Mouse (Mus musculus) granulocyte monocyte progenitor cell, adult 5-6 weeks (primary cell): ENCODE measurements at regions not wholly inside any gene's neighbourhood (a gene's known extent, or its start where the extent isn't known, plus 50 kb on each side); places are given as distances from the start of the nearest gene placed in this dataset.

Experiments used
- ATAC-seq: replicated peaks from 2 replicates; pipeline ENCODE4 v1.8.0; 2016; ENCODE audit warnings: mild to moderate bottlenecking, moderate TSS enrichment, inconsistent platforms; ENCODE audit not compliant: poor library complexity, severe bottlenecking

- no peak for ATAC-seq
Observed at GRCm38 (mm10) chr4:54406151-54406550, 538.7 kb upstream of the Zfp462 start.

DNA sequence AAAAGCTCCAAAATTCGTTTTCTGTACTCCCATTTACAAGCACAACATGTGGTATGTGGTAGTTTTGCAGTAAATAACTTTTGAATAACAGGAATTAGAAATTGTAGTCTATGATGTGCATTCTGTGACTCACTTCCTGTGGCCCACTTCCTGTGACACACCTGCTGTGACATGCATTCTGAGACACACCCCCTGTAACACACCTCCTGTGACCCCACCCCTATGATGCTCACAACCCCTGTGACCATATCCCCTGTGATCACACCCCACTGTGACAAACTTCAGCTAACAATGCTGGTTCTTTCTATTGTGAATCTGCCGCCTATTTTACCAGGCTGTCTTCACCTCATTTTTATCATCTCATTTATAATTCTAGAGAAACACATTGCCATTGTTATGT lies 536.9 kb upstream of the Zfp462 start:
- ATAC-seq = no peak

DNA sequence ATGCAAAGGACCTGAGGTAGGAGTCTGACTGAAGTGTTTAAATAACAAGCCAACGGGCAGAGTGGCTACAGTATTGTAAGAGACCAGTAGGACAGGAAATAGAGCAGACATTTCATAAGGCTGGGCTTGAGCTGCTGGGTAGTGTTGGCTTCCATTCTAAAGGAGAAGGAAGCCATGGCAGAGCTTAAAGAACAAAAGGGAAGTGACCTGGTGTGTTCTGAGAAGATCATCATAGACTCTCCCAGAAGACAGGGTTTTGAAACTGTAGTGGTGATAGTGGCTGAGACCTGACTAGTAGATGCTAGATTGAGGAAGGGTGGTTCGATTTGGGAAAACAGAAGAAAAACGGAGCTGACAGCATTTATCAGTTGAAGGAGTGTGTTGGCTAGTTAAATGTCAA lies 514.1 kb upstream of the Zfp462 start:
- ATAC-seq = peak; percentile 79

DNA sequence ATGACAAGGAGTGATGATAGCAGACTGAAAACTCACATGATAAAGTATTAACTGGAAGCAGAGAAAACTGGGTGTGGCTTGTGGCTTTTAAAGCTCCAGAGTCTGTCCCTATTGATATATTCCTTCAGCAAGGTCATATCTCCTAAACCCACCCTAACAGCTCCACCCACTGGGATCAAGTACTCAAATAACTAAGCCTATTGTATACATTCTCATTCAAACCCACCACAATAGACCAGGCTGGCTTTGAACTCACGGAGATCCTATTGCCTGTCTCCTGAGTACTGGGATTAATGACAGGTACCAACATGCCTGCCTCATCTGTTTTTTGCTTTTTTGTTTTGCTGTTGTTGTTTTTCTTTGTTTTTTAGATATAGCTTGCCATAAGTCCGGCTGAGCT lies 484.3 kb upstream of the Zfp462 start:
- ATAC-seq = no peak

GRCm38 (mm10) chr4:54469176-54469575 lies 475.7 kb upstream of the Zfp462 start:
- ATAC-seq = no peak

GRCm38 (mm10) chr4:54470022-54471008 lies 474.5 kb upstream of the Zfp462 start:
- peak; percentile 27; the same call in 1 of the 2 replicates for ATAC-seq

DNA sequence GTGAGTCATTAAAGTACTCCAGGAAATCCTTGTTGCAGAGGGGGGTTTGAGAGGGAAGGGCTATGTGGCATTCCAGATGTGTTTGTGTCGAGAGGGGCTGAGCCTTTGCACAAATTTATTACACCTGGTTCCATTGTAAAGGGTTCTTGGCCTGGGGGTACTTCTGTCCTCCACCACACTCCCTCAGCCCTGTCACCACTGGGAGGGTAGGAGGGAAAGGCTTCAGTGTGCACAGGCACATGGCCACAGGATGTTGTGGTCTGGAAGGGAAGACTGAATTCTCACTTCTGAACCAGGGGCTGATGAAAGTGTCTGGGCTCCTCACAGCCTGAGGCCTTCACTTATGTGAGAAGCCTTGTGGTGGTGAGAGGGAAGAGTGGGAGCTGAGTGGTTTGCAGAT lies 473.8 kb upstream of the Zfp462 start:
- ATAC-seq = peak; percentile 58

DNA sequence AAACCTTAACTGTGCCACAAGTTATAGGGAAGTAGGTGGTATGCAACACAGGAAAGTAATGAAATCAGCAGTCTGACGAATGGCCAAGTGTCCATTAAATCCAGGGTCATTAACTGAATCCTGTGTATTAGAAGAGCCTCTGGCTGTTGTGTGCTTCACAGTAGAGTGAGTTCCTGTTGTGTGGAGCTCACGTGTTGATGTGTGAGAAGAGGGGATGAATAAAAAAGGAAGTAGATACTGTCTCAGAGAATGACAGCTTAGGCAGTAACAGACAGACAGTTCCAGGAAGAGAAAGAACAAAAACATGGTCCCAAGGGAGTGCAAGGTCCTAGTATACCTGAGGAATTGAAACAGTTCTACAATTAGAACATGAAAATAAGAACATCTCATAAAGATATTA lies 463.1 kb upstream of the Zfp462 start:
- peak; percentile 94 for ATAC-seq

- no peak for ATAC-seq
Observed at GRCm38 (mm10) chr4:54493074-54493473, 451.8 kb upstream of the Zfp462 start.

GRCm38 (mm10) chr4:54497312-54497994 lies 447.4 kb upstream of the Zfp462 start:
- ATAC-seq = peak; percentile 71

- peak; percentile 97 for ATAC-seq
Observed at GRCm38 (mm10) chr4:54515934-54516333, 428.9 kb upstream of the Zfp462 start.

DNA sequence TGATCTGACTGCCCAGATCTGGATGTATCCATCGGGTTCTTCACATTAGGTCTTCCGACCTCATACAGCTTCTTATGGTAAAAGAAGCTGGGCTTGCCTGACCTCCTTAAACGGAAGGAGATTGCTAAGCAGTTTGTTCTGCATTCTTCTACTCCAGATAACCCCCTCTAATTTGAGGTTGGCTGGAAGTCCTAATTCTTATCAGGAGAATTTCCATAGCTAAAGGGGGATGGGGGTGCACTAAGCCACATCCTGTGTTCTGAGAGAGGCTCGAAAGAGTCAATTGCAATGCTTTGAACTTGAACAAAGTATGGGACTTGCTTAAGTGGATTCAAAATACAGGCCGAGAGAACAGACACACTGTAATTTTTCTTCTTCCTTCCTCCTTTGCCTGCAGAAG lies 421.6 kb upstream of the Zfp462 start:
- ATAC-seq = peak; percentile 10

DNA sequence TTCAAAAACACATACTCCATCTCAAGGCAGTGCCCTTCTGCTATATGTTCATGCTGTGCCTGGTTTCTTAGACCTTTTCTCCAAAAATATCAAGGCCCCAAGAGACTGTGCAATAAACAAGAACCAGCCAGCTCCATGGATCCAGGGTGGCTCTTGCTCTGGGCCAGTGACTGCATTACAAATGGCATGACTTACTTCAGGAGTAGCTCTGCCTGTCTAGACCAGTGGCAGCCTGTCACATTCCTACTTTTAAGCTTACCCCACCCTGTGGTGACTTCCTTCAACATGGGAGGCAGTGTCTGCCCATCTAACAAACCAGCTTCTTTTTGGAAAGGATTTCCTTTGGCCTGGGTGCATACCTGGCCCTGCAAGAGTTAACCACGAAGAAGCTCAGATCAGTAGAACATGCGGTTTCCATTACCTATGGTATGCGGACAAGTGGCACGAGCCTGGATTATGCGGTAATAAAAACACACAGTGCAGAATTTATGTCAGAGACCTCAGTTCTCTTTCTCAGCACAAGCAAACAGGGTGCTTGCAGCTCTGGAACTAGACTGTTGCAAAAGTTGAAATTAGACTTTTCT lies 418.8 kb upstream of the Zfp462 start:
- no peak for ATAC-seq

- ATAC-seq = peak; percentile 96
Observed at GRCm38 (mm10) chr4:54527660-54528059, 417.2 kb upstream of the Zfp462 start.

- no peak for ATAC-seq
Observed at GRCm38 (mm10) chr4:54531739-54532138, 413.1 kb upstream of the Zfp462 start.

- ATAC-seq = no peak
Observed at GRCm38 (mm10) chr4:54533846-54534245, 411.0 kb upstream of the Zfp462 start.

GRCm38 (mm10) chr4:54552864-54553618 lies 391.8 kb upstream of the Zfp462 start:
- ATAC-seq = peak; percentile 82

GRCm38 (mm10) chr4:54563075-54563474 lies 381.8 kb upstream of the Zfp462 start:
- no peak for ATAC-seq

DNA sequence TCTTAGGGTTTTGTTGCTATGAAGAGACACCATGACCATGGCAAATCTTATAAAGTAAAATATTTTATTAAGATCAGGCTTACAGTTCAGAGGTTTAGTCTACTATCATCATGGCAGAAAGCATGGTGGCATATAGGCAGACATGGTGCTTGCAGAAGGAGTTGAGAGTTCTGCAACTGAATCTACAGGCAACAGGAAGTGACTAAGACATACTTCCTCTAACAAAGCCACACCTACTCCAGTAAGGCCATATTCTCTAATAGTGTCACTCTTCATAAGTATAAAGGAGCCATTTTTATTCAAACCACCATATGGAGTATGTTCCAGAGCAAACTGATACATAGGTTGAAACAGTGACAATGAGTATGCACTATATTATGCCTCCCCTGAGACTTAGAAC lies 371.7 kb upstream of the Zfp462 start:
- ATAC-seq = no peak

- no peak for ATAC-seq
Observed at GRCm38 (mm10) chr4:54587197-54587596, 357.7 kb upstream of the Zfp462 start.
